Mouse (Mus musculus) erythroblast, embryonic 14.5 days (primary cell): ENCODE data around the gene Umad1. TPM values are rescaled to one million over a fixed set of nuclear protein-coding genes. Genes with fewer than 3 reads are reported as not detected.

ENCODE experiments used
- H3K27me3 ChIP-seq: 2 replicates; pipeline ENCODE4 v1.6.1; 2012; ENCODE audit warnings: inconsistent platforms; ENCODE audit not compliant: control insufficient read depth
- H3K36me3 ChIP-seq: 2 replicates; pipeline ENCODE4 v1.6.1; 2012; ENCODE audit warnings: mild to moderate bottlenecking, inconsistent platforms; ENCODE audit not compliant: control insufficient read depth
- H3K4me1 ChIP-seq: 2 replicates; pipeline ENCODE4 v1.6.1; 2012; ENCODE audit warnings: inconsistent platforms; ENCODE audit not compliant: control insufficient read depth
- H3K4me3 ChIP-seq: replicated peaks from 2 replicates; pipeline ENCODE3; 2012; ENCODE audit warnings: moderate library complexity, mild to moderate bottlenecking, inconsistent platforms
- H3K9me3 ChIP-seq: 2 replicates; pipeline ENCODE4 v1.6.1; 2012; ENCODE audit warnings: low read length, inconsistent platforms, mixed read lengths; ENCODE audit not compliant: control insufficient read depth
- GATA1 ChIP-seq: IDR thresholded peaks from 2 replicates; pipeline ENCODE4 v1.6.1; 2012; ENCODE audit warnings: low read length, inconsistent platforms, mixed read lengths
- TAL1 ChIP-seq: IDR thresholded peaks from 3 replicates; pipeline ENCODE4 v1.6.1; 2012; ENCODE audit warnings: low read length, inconsistent platforms, mixed read lengths
- polyA plus RNA-seq: library from polyadenylated mRNA; stranded (reverse); fragments of >175 nt; gene quantifications from 2 replicates; pipeline ENCODE4 v1.2.3, GENCODE M21; 2012

Gene Umad1
- polyA plus RNA-seq, 1 experiment, result 0.62 TPM

- TF ChIP-seq TAL1 (no peak), GATA1 (no peak)
- H3K27me3 ChIP-seq, result no peaks in the 10 kb centered on the region
- H3K36me3 ChIP-seq, result peaks cover 23% of the 10 kb centered on the region
Observed at GRCm38 (mm10) chr6:8275098-8275497, 16.0 kb downstream of the Umad1 start.

GRCm38 (mm10) chr6:8276431-8276830, 17.3 kb downstream of the Umad1 start:
- TF ChIP-seq GATA1 (no peak), TAL1 (no peak)
- Histone ChIP-seq H3K4me3 (no peak overlapping the region), H3K4me1 (peaks cover 25% of the 10 kb centered on the region), H3K9me3 (no peaks in the 10 kb centered on the region), H3K36me3 (peaks cover 17% of the 10 kb centered on the region), H3K27me3 (no peaks in the 10 kb centered on the region)

More at GRCm38 (mm10) chr6:8275098-8275497, 16.0 kb downstream of the Umad1 start:
- Histone ChIP-seq H3K4me1 (peaks cover 25% of the 10 kb centered on the region), H3K4me3 (no peak overlapping the region), H3K9me3 (no peaks in the 10 kb centered on the region)

- TF ChIP-seq TAL1 (no peak), GATA1 (no peak)
- peaks cover 8% of the 10 kb centered on the region for H3K36me3 ChIP-seq
Observed at GRCm38 (mm10) chr6:8278426-8279002, 19.4 kb downstream of the Umad1 start.

GRCm38 (mm10) chr6:8283255-8283654, 24.2 kb downstream of the Umad1 start:
- TF ChIP-seq TAL1, result no peak
- no peak for TF ChIP-seq GATA1
- no peak overlapping the region for H3K4me3 ChIP-seq

More at GRCm38 (mm10) chr6:8278426-8279002, 19.4 kb downstream of the Umad1 start:
- H3K9me3 ChIP-seq, result no peaks in the 10 kb centered on the region
- H3K4me3 ChIP-seq, result no peak overlapping the region
- H3K27me3 ChIP-seq, result no peaks in the 10 kb centered on the region
- H3K4me1 ChIP-seq, result peaks cover 25% of the 10 kb centered on the region

GRCm38 (mm10) chr6:8285401-8285960, 26.4 kb downstream of the Umad1 start:
- H3K36me3 ChIP-seq, result peaks cover 11% of the 10 kb centered on the region
- H3K4me1 ChIP-seq, result peaks cover 3% of the 10 kb centered on the region
- H3K4me3 ChIP-seq, result no peak overlapping the region
- H3K9me3 ChIP-seq, result no peaks in the 10 kb centered on the region
- no peaks in the 10 kb centered on the region for H3K27me3 ChIP-seq
- TF ChIP-seq TAL1, result no peak
- no peak for TF ChIP-seq GATA1

More at GRCm38 (mm10) chr6:8283255-8283654, 24.2 kb downstream of the Umad1 start:
- Histone ChIP-seq H3K36me3 (peaks cover 19% of the 10 kb centered on the region), H3K4me1 (peaks cover 7% of the 10 kb centered on the region), H3K27me3 (no peaks in the 10 kb centered on the region), H3K9me3 (no peaks in the 10 kb centered on the region)

- no peaks in the 10 kb centered on the region for H3K9me3 ChIP-seq
- H3K36me3 ChIP-seq, result peaks cover 11% of the 10 kb centered on the region
- H3K27me3 ChIP-seq, result no peaks in the 10 kb centered on the region
- no peak for TF ChIP-seq GATA1
- TF ChIP-seq TAL1, result no peak
- H3K4me3 ChIP-seq, result no peak overlapping the region
- H3K4me1 ChIP-seq, result peaks cover 3% of the 10 kb centered on the region
Observed at GRCm38 (mm10) chr6:8286146-8286545, 27.1 kb downstream of the Umad1 start.

GRCm38 (mm10) chr6:8288755-8289580, 29.9 kb downstream of the Umad1 start:
- Histone ChIP-seq H3K36me3 (peaks cover 14% of the 10 kb centered on the region), H3K9me3 (no peaks in the 10 kb centered on the region), H3K27me3 (no peaks in the 10 kb centered on the region), H3K4me3 (no peak overlapping the region), H3K4me1 (peaks cover 3% of the 10 kb centered on the region)
- TF ChIP-seq GATA1 (no peak), TAL1 (no peak)

GRCm38 (mm10) chr6:8294048-8294784, 35.1 kb downstream of the Umad1 start:
- Histone ChIP-seq H3K4me3 (no peak overlapping the region), H3K9me3 (no peaks in the 10 kb centered on the region), H3K36me3 (peaks cover 6% of the 10 kb centered on the region), H3K4me1 (no peaks in the 10 kb centered on the region; the same call in 1 of the 2 replicates), H3K27me3 (no peaks in the 10 kb centered on the region)
- TF ChIP-seq GATA1, result no peak
